Mouse (Mus musculus) forebrain, embryonic 15.5 days (tissue): ENCODE results near the gene Lrch1. TPM values are rescaled to one million over a fixed set of nuclear protein-coding genes. Genes with fewer than 3 reads are reported as not detected.
A peak's percentile ranks its signal among the peaks of the same experiment; 100 is the strongest.

Experiments used
- ATAC-seq: fragments of 200-750 bp; cut with Nextera tagmentation; replicated peaks from 2 replicates; pipeline ENCODE4 v1.8.0; 2017; ENCODE audit warnings: mild to moderate bottlenecking, moderate TSS enrichment, moderate library complexity
- H3K27ac ChIP-seq: fragments of 300-500 bp; sonication (generic); replicated peaks from 2 replicates; pipeline ENCODE4 v1.5.1; 2015; ENCODE audit warnings: mild to moderate bottlenecking, inconsistent platforms
- H3K27me3 ChIP-seq: fragments of 300-500 bp; sonication (generic); 2 replicates; pipeline ENCODE4 v1.6.1; 2015; ENCODE audit warnings: inconsistent platforms
- H3K36me3 ChIP-seq: fragments of 300-500 bp; sonication (generic); 2 replicates; pipeline ENCODE4 v1.6.1; 2015; ENCODE audit warnings: mild to moderate bottlenecking, inconsistent platforms
- H3K4me1 ChIP-seq: fragments of 300-500 bp; sonication (generic); 2 replicates; pipeline ENCODE4 v1.6.1; 2015; ENCODE audit warnings: inconsistent platforms
- H3K4me2 ChIP-seq: fragments of 300-500 bp; sonication (generic); replicated peaks from 2 replicates; pipeline ENCODE4 v1.6.1; 2015; ENCODE audit warnings: mild to moderate bottlenecking, inconsistent platforms
- H3K4me3 ChIP-seq: fragments of 300-500 bp; sonication (generic); 2 replicates; pipeline ENCODE4 v1.5.1; 2015; ENCODE audit warnings: mild to moderate bottlenecking, inconsistent platforms
- H3K9ac ChIP-seq: fragments of 300-500 bp; sonication (generic); replicated peaks from 2 replicates; pipeline ENCODE4 v1.6.1; 2015; ENCODE audit warnings: mild to moderate bottlenecking, inconsistent platforms
- H3K9me3 ChIP-seq: fragments of 300-500 bp; sonication (generic); 2 replicates; pipeline ENCODE4 v1.6.1; 2016; ENCODE audit warnings: inconsistent platforms
- WGBS: fragments of 180-500 bp; shearing (Covaris S2); methylation state at CpG from one replicate; pipeline ENCODE4 v1.1.7; 2015; ENCODE audit warnings: mixed read lengths; 5-methylcytosine and 5-hydroxymethylcytosine counted together
- polyA plus RNA-seq: library from polyadenylated mRNA; unstranded; fragments of >200 nt; fragmentation: Nextera tagmentation; extraction: Ambion mirVana; gene quantifications from 2 replicates; pipeline ENCODE4 v1.2.1, GENCODE M21; 2015

Gene Lrch1
- polyA plus RNA-seq, 1 experiment from 2014 or later = 10.9 TPM

DNA sequence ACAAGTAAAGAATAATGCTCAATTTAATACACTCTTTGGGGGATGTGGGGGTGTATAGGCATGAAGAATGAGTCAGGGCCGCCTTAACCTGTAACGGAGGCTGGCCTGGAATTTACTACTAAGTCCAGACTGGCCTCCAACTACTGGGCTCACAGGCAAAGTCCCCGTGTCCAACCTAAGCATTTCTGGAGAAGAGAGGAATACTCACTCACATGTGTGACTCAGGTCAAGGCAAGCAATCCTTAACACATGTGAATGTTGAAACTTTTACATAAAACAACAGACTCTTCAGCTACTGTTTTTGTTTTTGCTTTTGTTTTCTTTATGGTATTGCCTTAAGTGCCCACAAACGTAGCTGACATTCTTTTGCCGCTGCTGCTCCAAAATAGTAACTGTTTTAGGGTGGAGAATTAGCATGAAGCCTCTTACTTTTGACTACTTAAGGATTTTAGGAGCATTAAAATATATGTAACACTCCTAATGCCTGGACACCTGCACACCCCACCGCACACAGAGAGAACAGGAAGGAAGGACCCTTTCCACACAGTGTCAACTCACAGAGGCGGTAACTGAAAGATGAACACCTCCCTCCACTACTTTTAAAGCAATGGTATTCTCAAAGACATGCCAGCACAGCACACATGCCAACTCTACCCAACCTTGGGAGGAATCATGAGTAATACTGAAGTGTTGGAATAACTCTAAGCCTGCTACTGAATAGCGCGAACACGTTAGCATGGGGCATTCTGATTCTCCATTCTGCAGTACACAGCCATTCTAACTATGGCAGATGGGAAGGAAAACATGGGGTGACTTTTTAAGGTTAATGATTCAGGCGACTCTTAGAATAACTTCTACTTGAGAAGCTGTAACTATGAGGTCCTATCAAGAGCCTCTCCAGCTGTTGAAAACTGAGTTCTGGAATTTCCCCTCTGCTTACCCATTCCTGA is 2.1 kb downstream of the Lrch1 start:
- Histone ChIP-seq H3K9me3 (no peaks in the 10 kb centered on the region), H3K27me3 (no peaks in the 10 kb centered on the region), H3K27ac (no peak overlapping the region), H3K36me3 (no peaks in the 10 kb centered on the region), H3K4me2 (peak overlapping the region; percentile 76), H3K9ac (no peak overlapping the region), H3K4me1 (peaks cover 24% of the 10 kb centered on the region), H3K4me3 (peak overlapping the region; percentile 78)
- WGBS = 83% methylated on average over 11 of the region's 11 CpGs
- no peak for ATAC-seq

DNA sequence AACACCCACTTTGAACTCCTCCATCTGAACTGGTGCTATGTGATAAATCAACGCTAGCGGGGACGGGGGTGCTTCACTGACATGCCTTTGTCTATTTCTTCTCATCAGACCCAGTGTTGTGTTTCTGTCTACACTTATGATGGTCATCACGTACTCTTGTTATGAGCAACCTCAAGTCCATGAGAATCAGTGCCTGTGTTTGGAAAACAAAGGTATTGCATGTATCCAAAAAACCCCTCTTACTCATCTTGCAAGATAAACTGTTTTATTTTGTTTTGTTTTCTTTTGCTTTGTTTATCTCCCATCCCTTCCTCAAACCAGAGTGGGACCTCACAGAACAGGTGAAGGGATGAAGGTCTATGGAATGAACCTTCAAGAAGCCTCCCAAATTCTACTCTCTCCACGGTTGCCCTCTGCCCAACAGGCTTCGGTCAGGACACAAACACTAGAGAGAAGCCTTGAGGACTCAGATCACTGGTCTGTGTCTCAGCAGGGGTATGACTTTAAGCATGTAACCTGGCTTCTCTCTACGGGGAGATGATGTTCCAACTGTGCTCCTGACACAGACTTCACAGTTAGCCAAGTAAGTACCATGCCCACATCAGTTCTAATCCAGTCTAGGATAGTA is 3.4 kb downstream of the Lrch1 start:
- peaks cover 24% of the 10 kb centered on the region for H3K4me1 ChIP-seq
- no peaks in the 10 kb centered on the region for H3K36me3 ChIP-seq
- no peak overlapping the region for H3K4me3 ChIP-seq
- ATAC-seq = no peak
- no peak overlapping the region for H3K27ac ChIP-seq
- no peak overlapping the region for H3K9ac ChIP-seq
- WGBS = 95% methylated on average over 7 of the region's 7 CpGs
- H3K27me3 ChIP-seq = no peaks in the 10 kb centered on the region
- H3K4me2 ChIP-seq = no peak overlapping the region
- no peaks in the 10 kb centered on the region for H3K9me3 ChIP-seq

DNA sequence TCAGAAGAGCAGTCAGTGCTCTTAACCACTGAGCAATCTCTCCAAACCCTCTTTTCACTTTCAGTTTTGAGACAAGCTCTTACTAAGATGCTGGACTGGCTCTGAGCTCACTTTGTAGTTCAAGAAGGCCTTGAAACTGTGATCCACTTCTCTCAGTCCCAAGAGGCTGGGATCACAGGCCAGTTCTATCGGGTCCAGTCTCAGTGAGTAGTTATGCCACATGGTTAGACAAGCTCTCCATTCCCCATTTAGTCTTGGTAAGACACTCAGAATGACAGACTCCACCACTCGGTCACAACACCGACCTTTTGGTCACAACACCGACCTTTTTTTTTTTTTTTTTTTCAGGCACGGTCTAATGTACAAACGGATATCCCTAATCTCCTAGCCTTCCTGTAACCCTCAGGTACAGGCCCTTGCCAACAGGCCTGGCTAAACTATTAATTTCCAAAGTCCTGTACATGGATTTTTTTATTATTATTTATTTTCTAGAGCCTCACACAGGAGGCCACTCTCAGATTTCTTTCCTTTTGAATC is 4.0 kb downstream of the Lrch1 start:
- Histone ChIP-seq H3K27me3 (no peaks in the 10 kb centered on the region), H3K9me3 (no peaks in the 10 kb centered on the region), H3K9ac (no peak overlapping the region), H3K4me3 (no peak overlapping the region), H3K4me2 (no peak overlapping the region), H3K36me3 (no peaks in the 10 kb centered on the region), H3K4me1 (peaks cover 22% of the 10 kb centered on the region), H3K27ac (no peak overlapping the region)
- no peak for ATAC-seq
- 93% methylated on average over 6 of the region's 6 CpGs for WGBS

DNA sequence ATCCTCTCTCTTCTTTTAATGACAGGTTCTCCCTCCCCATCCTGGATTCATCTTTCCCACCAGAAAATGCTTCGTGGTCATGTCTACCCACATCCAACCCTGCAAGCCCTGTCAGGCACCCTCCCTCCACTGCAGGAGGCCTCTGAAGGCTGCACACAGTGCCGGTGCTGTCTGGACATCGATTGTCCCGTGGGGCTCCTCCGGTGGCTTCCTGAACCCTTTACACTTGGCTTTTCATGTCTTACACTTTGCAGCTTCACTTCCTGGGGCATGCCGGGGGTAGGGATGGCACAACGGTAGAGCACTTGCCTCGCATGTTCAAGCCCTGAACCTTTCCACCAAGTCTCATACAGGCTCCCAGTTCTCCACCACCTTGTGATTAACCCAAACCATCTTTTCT is 4.7 kb downstream of the Lrch1 start:
- Histone ChIP-seq H3K36me3 (no peaks in the 10 kb centered on the region), H3K27ac (no peak overlapping the region), H3K9ac (no peak overlapping the region), H3K9me3 (no peaks in the 10 kb centered on the region), H3K4me3 (no peak overlapping the region), H3K27me3 (no peaks in the 10 kb centered on the region), H3K4me2 (no peak overlapping the region), H3K4me1 (peaks cover 16% of the 10 kb centered on the region)
- 90% methylated on average over 8 of the region's 8 CpGs for WGBS
- ATAC-seq = no peak

DNA sequence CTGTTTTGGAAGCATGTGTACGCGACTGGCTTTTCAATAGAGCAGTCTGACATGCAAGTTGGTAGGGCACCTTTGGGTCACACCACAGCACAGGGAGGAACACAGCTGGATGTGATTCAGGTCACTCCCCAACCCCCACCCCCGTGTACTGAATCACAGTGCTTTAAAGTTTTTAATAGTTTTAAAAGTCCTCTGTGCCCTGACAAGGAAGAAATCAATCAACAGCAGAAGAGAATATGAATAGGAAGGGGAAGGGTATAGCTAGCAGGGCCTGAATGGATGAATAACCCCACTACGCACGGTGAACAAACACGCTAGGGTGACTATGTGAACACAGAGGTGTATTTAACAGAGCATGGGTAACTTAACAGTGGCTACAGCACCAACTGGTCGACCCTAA is 6.1 kb downstream of the Lrch1 start:
- Histone ChIP-seq H3K36me3 (no peaks in the 10 kb centered on the region), H3K4me3 (no peak overlapping the region), H3K9me3 (no peaks in the 10 kb centered on the region), H3K4me2 (no peak overlapping the region), H3K27ac (no peak overlapping the region), H3K9ac (no peak overlapping the region), H3K27me3 (no peaks in the 10 kb centered on the region), H3K4me1 (peaks cover 12% of the 10 kb centered on the region)
- ATAC-seq = no peak
- 89% methylated on average over 7 of the region's 7 CpGs for WGBS

DNA sequence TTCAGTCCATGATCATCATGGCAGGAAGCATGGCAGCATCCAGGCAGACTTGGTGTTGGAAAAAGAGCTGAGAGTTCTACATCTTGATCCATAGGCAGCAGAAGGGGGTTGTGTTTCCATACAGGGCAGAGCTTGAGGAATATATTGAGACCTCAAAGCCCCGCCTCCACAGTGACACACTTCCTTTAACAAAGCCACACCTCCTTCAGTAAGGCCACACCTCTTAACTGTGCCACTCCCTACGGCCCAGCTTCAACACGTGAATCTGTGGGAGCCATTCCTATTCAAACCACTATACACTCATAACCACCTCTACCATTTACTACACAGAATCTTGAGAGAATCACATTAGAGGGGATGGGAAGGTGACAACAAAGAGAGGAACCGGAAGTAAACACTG is 6.9 kb downstream of the Lrch1 start:
- no peak for ATAC-seq
- no peak overlapping the region for H3K4me3 ChIP-seq
- peaks cover 4% of the 10 kb centered on the region for H3K4me1 ChIP-seq
- H3K27ac ChIP-seq = no peak overlapping the region
- no peak overlapping the region for H3K9ac ChIP-seq
- WGBS = 89% methylated on average over 4 of the region's 4 CpGs
- no peaks in the 10 kb centered on the region for H3K36me3 ChIP-seq
- H3K27me3 ChIP-seq = no peaks in the 10 kb centered on the region
- no peak overlapping the region for H3K4me2 ChIP-seq
- no peaks in the 10 kb centered on the region for H3K9me3 ChIP-seq

DNA sequence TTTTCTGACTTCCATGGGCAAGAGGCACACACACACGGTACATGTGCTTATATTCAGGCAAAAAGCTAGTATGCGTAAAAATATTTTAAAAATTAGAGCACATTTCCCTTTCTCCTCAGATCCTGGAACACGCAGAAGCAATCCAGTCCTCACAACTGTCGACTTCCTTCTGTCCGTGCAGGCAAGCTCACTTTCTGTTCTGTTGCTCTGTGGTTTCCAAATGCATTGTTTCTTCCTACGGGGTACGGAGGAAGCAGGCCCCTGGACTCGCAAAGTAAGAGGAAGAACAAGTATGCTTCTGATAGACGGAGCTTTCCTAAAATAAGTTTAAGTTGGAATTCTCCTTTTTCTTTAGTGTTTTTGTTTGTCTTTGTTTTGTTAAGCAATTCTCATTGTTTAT is 8.3 kb downstream of the Lrch1 start:
- ATAC-seq = no peak
- no peaks in the 10 kb centered on the region for H3K4me1 ChIP-seq
- no peak overlapping the region for H3K4me3 ChIP-seq
- no peak overlapping the region for H3K4me2 ChIP-seq
- no peak overlapping the region for H3K9ac ChIP-seq
- H3K27me3 ChIP-seq = no peaks in the 10 kb centered on the region
- no peak overlapping the region for H3K27ac ChIP-seq
- H3K9me3 ChIP-seq = no peaks in the 10 kb centered on the region
- 76% methylated on average over 9 of the region's 9 CpGs for WGBS
- no peaks in the 10 kb centered on the region for H3K36me3 ChIP-seq

DNA sequence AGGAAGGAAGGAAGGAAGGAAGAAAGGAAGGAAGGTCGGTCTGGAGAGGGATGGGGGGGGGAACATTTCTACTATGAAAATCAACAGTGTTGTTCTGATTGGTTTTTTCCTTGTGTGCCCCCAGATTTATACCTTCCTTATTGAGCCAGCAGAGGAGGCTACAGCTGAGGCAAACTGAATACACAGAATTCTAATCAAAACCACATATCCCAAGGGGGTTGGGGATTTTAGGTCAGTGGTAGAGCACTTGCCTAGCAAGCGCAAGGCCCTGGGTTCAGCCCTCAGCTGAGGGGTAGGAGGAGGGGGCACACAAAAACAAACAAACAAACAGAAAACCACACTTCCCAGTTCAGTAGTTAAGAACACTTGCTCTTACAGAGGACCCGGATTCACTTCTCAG is 8.8 kb downstream of the Lrch1 start:
- no peaks in the 10 kb centered on the region for H3K4me1 ChIP-seq

DNA sequence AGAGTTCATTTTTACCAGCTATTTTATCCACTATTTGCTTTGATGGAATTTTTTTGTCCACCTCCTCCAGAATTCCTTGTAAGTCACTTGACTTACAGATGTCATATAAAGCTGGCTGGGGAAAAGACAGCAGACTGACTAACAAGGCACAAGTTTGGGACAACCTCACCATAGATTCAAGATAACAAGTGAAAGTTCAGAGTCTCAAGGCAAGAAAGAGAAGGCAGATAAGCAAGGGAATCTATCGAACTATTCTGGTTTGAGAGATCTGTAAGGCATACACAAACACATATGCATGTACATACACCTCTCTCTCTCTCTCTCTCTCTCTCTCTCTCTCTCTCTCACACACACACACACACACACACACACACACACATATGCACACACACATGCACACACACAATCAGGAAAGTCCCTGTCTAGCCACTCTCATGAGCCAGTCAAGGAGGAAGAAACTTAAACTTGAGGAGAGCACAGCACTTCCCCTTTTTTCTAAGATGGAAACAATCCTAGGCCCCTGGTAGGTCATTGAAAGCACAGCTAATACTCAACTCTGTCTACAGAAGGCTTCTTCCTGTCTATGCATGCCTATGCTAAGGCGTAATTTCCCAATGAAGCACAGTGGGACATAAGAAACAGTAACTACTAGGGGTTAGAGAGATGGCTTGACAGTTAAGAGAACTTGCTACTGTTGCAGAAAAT is 11.0 kb downstream of the Lrch1 start:
- no peak overlapping the region for H3K27ac ChIP-seq
- no peaks in the 10 kb centered on the region for H3K27me3 ChIP-seq
- no peaks in the 10 kb centered on the region for H3K36me3 ChIP-seq
- H3K9me3 ChIP-seq = no peaks in the 10 kb centered on the region
- H3K4me1 ChIP-seq = no peaks in the 10 kb centered on the region
- H3K4me2 ChIP-seq = no peak overlapping the region
- no peak overlapping the region for H3K4me3 ChIP-seq
- no peak overlapping the region for H3K9ac ChIP-seq
- no peak for ATAC-seq
- WGBS = 95% methylated on average over 2 of the region's 2 CpGs

More for the DNA sequence above, 8.8 kb downstream of the Lrch1 start:
- no peak for ATAC-seq
- Histone ChIP-seq H3K9ac (no peak overlapping the region), H3K27ac (no peak overlapping the region), H3K9me3 (no peaks in the 10 kb centered on the region), H3K27me3 (no peaks in the 10 kb centered on the region), H3K4me2 (no peak overlapping the region), H3K4me3 (no peak overlapping the region), H3K36me3 (no peaks in the 10 kb centered on the region)
- 99% methylated on average over 3 of the region's 3 CpGs for WGBS

DNA sequence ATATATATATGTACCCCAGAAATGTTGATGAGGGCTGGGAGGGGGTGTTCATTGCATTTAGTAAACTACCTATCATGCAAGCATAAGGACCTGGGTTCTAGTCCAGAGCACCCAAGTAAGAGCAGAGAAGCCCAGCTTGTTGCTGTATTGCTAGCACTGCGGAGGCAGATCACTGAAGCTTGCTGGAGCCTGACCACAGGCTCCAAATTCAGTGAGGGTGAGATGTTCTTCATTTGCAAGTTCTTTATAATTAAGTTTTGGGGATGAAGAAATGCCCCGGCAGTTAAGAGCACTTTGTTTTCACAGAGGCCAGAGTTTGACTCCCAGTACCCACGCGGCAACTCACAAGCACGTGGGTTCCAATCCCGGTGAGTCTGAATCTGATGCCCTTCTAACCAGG is 12.6 kb downstream of the Lrch1 start:
- no peaks in the 10 kb centered on the region for H3K9me3 ChIP-seq
- H3K27ac ChIP-seq = no peak overlapping the region
- no peak overlapping the region for H3K9ac ChIP-seq
- no peak overlapping the region for H3K4me2 ChIP-seq
- WGBS = 93% methylated on average over 6 of the region's 6 CpGs
- no peaks in the 10 kb centered on the region for H3K27me3 ChIP-seq
- H3K4me1 ChIP-seq = no peaks in the 10 kb centered on the region
- H3K4me3 ChIP-seq = no peak overlapping the region
- H3K36me3 ChIP-seq = no peaks in the 10 kb centered on the region
- no peak for ATAC-seq

DNA sequence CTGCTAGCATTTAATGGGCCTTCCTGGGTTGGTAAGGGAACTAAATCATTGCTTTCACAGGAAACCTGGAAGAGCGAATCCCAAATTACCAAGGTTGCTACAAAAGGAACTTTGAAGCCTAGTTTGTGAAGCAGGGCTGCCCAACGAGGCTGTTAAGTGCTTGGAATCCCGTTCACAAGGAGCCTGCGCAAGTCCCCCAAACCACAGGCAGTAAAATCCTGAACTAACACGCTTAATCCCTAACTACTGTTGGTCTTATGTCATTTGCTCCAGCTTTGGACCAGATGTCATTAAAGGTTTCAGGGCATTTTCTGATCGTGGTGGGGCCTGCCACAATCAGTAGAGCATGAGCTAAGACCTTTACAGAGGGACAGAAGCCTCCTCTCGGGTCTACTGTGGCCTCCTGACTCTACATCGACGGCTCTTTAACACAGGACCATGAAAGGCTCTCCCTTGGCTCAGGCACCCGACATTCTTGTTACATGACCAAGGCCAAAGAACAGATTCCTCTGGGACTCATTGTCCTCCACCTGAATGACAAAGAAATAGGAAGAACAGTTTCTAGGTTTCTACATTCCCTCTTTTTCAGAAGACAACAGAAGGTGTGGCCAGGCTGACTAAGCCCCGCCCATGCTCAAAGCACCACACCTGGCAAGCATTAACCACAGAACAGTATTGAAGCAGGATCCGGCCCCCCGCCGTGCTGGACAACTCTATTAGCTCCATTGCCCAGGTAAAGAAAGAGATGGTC is 13.5 kb downstream of the Lrch1 start:
- 86% methylated on average over 14 of the region's 14 CpGs for WGBS

More for the DNA sequence above, 13.5 kb downstream of the Lrch1 start:
- H3K4me3 ChIP-seq = no peak overlapping the region
- no peaks in the 10 kb centered on the region for H3K4me1 ChIP-seq
- H3K27ac ChIP-seq = no peak overlapping the region
- no peaks in the 10 kb centered on the region for H3K9me3 ChIP-seq
- no peak for ATAC-seq
- H3K36me3 ChIP-seq = no peaks in the 10 kb centered on the region
- no peaks in the 10 kb centered on the region for H3K27me3 ChIP-seq
- H3K4me2 ChIP-seq = no peak overlapping the region
- H3K9ac ChIP-seq = no peak overlapping the region
